Mouse (Mus musculus) liver, postnatal 0 days (tissue): ENCODE data around the gene Ihh.
A peak's percentile ranks its signal among the peaks of the same experiment; 100 is the strongest.

Source experiments
- CTCF ChIP-seq: sonication (generic); IDR thresholded peaks from 2 replicates; pipeline ENCODE4 v1.5.1; 2016; ENCODE audit warnings: antibody characterized with exemption, low read depth
- EP300 ChIP-seq: IDR thresholded peaks from 2 replicates; pipeline ENCODE4 v1.6.1; 2016; ENCODE audit warnings: antibody characterized with exemption, low read depth, mild to moderate bottlenecking

DNA sequence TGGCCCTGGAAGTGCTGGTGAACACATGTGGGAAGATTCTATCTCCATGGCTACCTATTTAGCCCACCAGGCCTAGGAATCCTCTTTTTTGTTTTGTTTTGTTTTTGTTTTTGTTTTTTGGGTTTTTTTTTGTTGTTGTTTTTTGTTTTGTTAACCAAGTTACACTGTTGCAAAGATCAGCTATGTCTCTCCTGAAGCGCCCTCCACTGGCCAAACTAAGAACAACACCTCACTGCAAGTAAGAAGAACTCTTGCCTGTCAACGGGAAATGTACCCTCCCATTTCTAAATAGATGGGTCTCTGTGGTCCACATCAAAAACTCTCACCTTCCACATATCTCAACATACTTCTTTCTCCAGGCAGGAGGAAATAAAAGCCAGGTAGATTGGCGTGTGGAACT is 49.8 kb downstream of the Ihh start:
- TF ChIP-seq EP300 = no peak
- TF ChIP-seq CTCF = peak; percentile 59
